Mouse (Mus musculus): ENCODE data around the gene Pex11a.

- TF ChIP-seq POLR2A (IDR thresholded peaks at IDR 0.05; ENCODE audit: low read depth, low read length) (no peak), CTCF (IDR thresholded peaks at IDR 0.05; ENCODE audit: extremely low read depth, insufficient read depth, insufficient read length, insufficient replicate concordance) (no peak)
Measured at GRCm38 (mm10) chr7:79781826-79782515, 39.0 kb upstream of the Pex11a start.
